12 mouse cellular contexts compared by ENCODE assay signal in the genomic region with DNA sequence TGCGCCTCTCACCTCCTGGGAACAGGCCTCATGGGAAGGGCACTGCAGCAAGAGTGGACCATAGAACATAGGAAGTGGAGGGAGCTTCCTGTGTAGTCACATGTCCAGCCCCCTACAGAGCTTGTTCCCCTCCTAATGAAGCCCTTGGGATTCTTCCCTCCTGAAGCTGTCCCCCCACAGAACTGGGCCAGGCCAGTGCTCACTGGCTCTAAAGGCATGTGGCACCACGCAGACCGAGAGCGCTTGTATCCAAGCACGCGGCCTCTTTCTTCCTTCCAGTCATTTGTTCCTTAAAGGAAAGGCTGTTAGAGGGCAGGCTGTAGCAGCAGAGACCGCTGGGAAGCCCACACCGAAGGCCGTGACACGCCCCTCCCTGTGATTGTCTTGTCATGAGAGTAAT. TPM values are rescaled to one million over a fixed set of nuclear protein-coding genes. Genes with fewer than 3 reads are reported as not detected.
DNase-seq lines count a peak whose midpoint lies in the region; TF ChIP-seq lines count a peak whose summit lies in the region.
"Had no signal": no experiment of that assay in that cellular context is flagged by ENCODE, and none has a peak within 500 bp of the region (broad histone marks: within the 10 kb centered on the region; RNA-seq: fewer than 3 reads in every experiment).

No protein-coding gene starts in this region.

- no peak for TF ChIP-seq POLR2A in heart, adult 2 months (IDR thresholded peaks at IDR 0.05; ENCODE audit: insufficient read depth, low read depth, low read length)

- 0 out of 2 replicates have a peak, but pooled peaks cover 2% of the 10 kb centered on the region for H3K36me3 ChIP-seq in heart, adult 2 months (ENCODE audit: control insufficient read depth, insufficient read depth, low read length)
- peaks cover 27% of the 10 kb centered on the region for H3K36me3 ChIP-seq in limb, embryonic 10.5 days
- H3K36me3 ChIP-seq: neural tube, embryonic 13.5 days had no signal

- no peaks in the 10 kb centered on the region for H3K27me3 ChIP-seq in heart, adult 2 months (ENCODE audit: control insufficient read depth, insufficient read depth, low read length)
- H3K27me3 ChIP-seq in limb, embryonic 10.5 days (ENCODE audit: low read depth, poor library complexity, severe bottlenecking) = no peaks in the 10 kb centered on the region
- H3K27me3 ChIP-seq: embryonic facial prominence, embryonic 13.5 days; neural tube, embryonic 13.5 days had no signal

- no peak for DNase-seq in heart, adult 2 months
- DNase-seq in heart, adult 9 months (ENCODE audit: low spot score in 2 of 2) = no peak
- peak; percentile 22 to 33 for DNase-seq in kidney, postnatal 4 days
- DNase-seq in kidney, postnatal 10 days = no peak
- DNase-seq in ZHBTc4 (ENCODE audit: low read depth, low spot score) = peak; percentile 80
- DNase-seq in limb, embryonic 10.5 days (ENCODE audit: low spot score) = no peak
- DNase-seq in layer of hippocampus, adult 18-20 months (ENCODE audit: low spot score in 2 of 2) = no peak
- no peak for DNase-seq in gastrocnemius, postnatal 10 days
- DNase-seq: kidney, postnatal 36 days; right cerebral cortex, postnatal 4 days had no signal

- H3K9me3 ChIP-seq in limb, embryonic 10.5 days (replicated peaks) = no peaks in the 10 kb centered on the region
- H3K9me3 ChIP-seq: embryonic facial prominence, embryonic 13.5 days; neural tube, embryonic 13.5 days had no signal

- TF ChIP-seq EP300 in heart, adult 2 months (IDR thresholded peaks at IDR 0.05; ENCODE audit: insufficient read depth, low read depth, low read length) = 0 out of 2 replicates have a peak, but pooled peaks have one; percentile 27

- H3K27ac ChIP-seq in heart, adult 2 months = peak overlapping the region; percentile 47
- peak overlapping the region; percentile 25; the same call in 1 of the 2 replicates for H3K27ac ChIP-seq in limb, embryonic 10.5 days
- H3K27ac ChIP-seq: embryonic facial prominence, embryonic 13.5 days; neural tube, embryonic 13.5 days had no signal

- intact Hi-C loops in heart, adult 2 months (cut with DNase I) = no loop called here

- H3K9ac ChIP-seq in heart, adult 2 months (ENCODE audit: low read depth, low read length) = no peak overlapping the region
- H3K9ac ChIP-seq: embryonic facial prominence, embryonic 13.5 days; neural tube, embryonic 13.5 days had no signal

- peaks cover 45% of the 10 kb centered on the region for H3K4me1 ChIP-seq in heart, adult 2 months (ENCODE audit: control insufficient read depth, insufficient read depth, low read length)
- H3K4me1 ChIP-seq in limb, embryonic 10.5 days = peaks cover 39% of the 10 kb centered on the region

- 43% methylated on average over 10 of the region's 10 CpGs for WGBS in heart, adult 2 months
- 90% methylated on average over 10 of the region's 10 CpGs for WGBS in limb, embryonic 10.5 days

- no peak overlapping the region for H3K4me3 ChIP-seq in heart, adult 2 months
- no peak overlapping the region for H3K4me3 ChIP-seq in limb, embryonic 10.5 days
- H3K4me3 ChIP-seq: embryonic facial prominence, embryonic 13.5 days; neural tube, embryonic 13.5 days had no signal

- peaks cover 5% of the 10 kb centered on the region; the same call in 1 of the 2 replicates for H3K79me2 ChIP-seq in heart, adult 2 months (replicated peaks; ENCODE audit: control insufficient read depth, insufficient read depth, low read length)

- no peak for TF ChIP-seq CTCF in heart, adult 2 months (IDR thresholded peaks at IDR 0.05)

RNA-seq across cellular contexts. Expression of a gene that starts 26.6 kb away (rescaled TPM):
- 10 to 100 TPM; 13.2 to 13.8 TPM for total RNA-seq in heart, adult 2 months (2021)
- polyA plus RNA-seq in heart, adult 2 months (2012; rRNA removed) = 9.2 and 9.5 TPM in 2 replicates
- 3.5 and 4.5 TPM in 2 replicates for polyA plus RNA-seq in limb, embryonic 10.5 days (2016; fragmentation: Nextera tagmentation; extraction: Ambion mirVana)
- total RNA-seq in layer of hippocampus, adult 18-20 months (2021) = 10 to 100 TPM; 51.1 to 55.3 TPM
- total RNA-seq in gastrocnemius, postnatal 10 days (2021) = 10 to 100 TPM; 17.5 to 19.1 TPM

RNA-seq across cellular contexts. Expression of a gene that starts 35.9 kb away (rescaled TPM):
- 1 to 10 TPM; 5.4 to 6.4 TPM for total RNA-seq in heart, adult 2 months (2021)
- polyA plus RNA-seq in heart, adult 2 months (2012; rRNA removed) = 13.0 and 23.6 TPM in 2 replicates
- polyA plus RNA-seq in limb, embryonic 10.5 days (2016; fragmentation: Nextera tagmentation; extraction: Ambion mirVana) = 11.2 and 16.2 TPM in 2 replicates
- 10 to 100 TPM; 21.1 to 23.4 TPM for total RNA-seq in layer of hippocampus, adult 18-20 months (2021)
- total RNA-seq in gastrocnemius, postnatal 10 days (2021) = 1 to 10 TPM; 4.3 to 4.8 TPM

Comparison
In these comparisons a context has a peak if more than half of its experiments do, and no peak if none do; other contexts are left out.
1. DNase-seq: peak in kidney, postnatal 4 days (2 of 2) and ZHBTc4 (single experiment); none in heart, adult 2 months (0 of 2), heart, adult 9 months (0 of 2), kidney, postnatal 10 days (single experiment), limb, embryonic 10.5 days (single experiment), layer of hippocampus, adult 18-20 months (0 of 2) and gastrocnemius, postnatal 10 days (single experiment).